Mouse (Mus musculus): Measurements from ENCODE around the gene Dst.

DNA sequence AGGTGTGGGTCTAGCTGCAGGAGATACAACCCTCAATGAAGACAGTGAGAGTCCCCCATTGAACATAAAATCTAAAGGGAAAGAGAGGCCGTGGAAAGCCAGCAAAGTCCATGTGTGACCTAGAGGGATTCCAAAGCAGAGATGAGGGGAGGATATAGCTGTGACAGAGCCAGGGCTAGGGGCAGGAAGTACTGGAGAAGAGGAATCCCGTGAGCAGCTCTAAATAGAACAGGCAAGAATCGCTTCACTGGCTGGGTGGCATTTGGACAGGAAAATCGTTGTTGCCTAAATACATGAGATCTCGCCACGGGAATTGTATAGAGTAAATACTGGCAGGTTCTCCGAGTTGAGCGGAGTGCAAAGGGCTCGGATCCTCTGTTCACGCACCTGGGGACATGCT lies 336.7 kb downstream of the Dst start:
- TF ChIP-seq CTCF (IDR thresholded peaks at IDR 0.05; ENCODE audit: low read depth) (no peak), EP300 (IDR thresholded peaks at IDR 0.05; ENCODE audit: low read depth) (no peak)

Measured in heart, postnatal 0 days (tissue).